Mouse (Mus musculus): ENCODE results near the gene Vrk1.

DNA sequence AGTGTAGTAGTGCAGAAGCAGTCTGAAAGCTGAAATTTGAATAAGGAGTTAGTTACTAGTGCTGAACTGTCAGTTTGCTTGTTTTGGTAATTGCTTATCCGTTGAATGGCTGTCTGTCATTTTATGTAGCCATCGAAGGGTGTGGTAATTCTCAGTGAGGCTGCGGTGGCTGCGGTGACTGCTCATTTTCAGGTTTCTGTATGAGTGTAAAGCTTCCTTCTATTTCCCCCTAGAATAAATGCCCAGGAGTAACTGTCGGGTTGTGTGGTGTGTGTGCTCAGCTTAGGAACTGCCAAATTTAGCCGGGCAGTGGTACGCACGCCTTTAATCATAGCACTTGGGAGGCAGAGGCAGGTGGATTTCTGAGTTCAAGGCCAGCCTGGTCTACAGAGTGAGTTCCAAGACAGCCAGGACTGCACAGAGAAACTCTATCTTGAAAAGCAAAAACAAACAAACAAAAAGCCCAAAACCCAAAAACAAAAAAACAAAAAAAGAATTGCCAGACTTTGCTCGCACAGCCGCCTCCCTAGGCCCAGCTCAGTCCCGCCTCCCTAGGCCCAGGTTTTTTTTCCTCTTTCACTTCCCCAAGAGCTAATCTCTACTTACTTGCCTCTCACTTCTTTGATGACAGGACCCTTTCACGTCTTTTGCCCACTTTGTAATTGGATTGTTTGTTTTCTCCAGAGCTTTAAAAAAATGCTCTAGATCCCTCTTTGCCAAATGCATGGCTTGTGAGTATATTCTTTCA lies 6.4 kb downstream of the Vrk1 start:
- TF ChIP-seq POLR2A (IDR thresholded peaks at IDR 0.05; ENCODE audit: borderline replicate concordance, control insufficient read depth, low read depth, low read length) (no peak), CTCF (IDR thresholded peaks at IDR 0.05; ENCODE audit: control insufficient read depth, insufficient read depth, low read length) (no peak)

All from bone marrow, adult 2 months (tissue).